Mouse (Mus musculus): Measurements from ENCODE around the gene Ccnc.

The Ccnc gene

DNA sequence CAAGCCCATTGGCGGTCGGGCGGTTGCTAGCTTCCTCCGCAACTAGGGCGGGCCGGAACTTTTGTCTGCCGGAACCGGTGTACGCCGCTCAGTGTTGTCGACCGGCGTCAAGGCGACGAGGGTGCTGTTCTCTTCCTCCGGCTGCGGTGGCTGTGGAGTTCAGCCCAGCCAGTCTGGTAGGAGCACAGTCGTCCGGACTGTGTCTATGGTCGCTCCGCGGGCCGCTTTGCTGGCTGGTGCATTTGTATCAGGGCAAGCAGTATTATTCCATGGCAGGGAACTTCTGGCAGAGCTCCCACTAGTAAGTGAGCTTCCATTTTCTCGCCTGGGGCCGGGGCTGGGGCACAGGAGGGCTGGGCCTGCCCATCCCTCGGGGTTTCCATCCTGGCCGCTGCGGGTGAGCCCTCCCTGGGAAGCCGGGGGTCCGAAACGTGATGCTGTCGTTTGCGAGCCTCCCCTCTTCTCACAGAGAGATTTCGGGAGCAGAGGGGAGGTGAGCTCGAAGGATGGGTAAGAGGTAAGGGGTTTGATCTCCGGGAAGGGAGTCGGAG is at the start of gene Ccnc:
Gene Ccnc (plus strand): TSS at position 87 of the 551 bp plus-strand sequence.
- DNase-seq (ENCODE audit: low read depth, low spot score), result peak; percentile 94

DNA sequence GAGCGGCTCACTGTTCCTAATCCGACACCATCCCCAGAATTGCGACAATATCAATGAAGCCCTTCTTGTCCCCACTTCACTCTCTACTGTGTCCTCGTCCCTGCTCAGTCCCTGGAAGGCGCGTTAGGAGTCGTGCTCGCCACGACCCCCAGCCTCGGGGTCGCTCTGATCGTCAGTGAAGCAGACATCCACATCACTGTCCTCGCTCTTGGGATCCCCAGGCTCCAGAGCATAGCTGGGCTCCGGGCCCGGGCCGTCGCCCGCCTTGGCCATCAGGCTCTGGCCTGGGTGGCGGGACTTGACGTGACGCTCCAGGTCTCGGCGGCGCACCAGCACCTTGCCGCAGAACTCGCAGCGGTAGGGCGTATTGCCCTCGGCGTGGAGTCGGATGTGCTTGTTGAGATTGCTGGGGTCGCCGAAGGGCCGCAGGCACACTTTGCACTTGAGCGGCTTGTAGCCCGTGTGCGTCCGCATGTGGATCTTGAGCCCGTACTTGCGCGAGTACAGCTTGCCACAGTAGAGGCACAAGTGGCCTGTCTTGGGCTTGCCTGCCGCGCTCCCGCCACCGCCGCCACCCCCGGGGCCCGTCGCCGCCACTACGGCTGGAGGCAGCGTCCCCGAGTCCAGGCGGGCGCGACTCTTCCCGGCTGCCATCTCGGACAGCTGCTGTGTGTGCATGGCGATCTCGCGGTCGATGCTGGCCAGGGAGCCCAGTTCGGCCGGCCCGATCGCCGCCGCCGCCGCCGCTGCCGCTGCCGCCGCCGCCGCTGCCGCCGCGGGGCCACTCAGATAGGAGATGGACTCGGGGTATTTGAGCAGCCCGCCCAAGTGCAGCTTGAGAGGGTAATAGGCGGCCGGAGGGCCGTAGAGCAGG is 49.2 kb upstream of the Ccnc start:
- DNase-seq (ENCODE audit: low read depth, low spot score), result no peak

DNA sequence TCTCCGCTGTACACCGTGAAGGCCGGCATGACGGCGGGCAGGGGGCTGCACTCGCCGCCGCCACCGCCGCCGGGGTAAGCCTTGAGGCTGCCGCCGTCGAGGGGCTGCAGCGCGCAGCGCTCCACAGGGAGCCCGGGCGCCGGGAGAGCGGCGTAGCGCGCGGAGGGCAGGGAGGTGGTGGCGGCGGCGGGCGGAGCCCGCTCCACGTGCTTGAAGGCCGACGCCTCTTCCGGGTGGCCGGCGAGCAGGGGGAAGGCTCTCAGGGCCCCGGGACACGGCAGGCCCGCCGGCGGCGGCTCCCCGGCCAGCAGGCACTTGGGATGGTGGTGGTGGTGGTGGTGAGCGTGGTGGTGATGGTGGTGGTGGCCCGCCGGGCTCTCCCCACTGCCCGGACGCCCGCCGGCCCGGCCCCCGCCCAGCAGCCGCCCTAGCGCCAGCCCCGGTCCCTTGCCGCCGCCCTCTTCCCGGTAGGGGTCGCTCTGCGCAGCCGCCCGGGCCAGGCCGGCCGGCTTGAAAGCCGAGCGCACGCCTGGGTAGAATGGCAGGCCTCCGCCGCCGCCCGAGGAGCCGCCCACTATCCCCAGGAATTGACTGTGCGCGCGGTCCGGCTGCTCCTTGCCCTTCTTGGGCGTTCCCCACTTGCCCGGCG is 48.4 kb upstream of the Ccnc start:
- no peak for DNase-seq (ENCODE audit: low read depth, low spot score)

DNA sequence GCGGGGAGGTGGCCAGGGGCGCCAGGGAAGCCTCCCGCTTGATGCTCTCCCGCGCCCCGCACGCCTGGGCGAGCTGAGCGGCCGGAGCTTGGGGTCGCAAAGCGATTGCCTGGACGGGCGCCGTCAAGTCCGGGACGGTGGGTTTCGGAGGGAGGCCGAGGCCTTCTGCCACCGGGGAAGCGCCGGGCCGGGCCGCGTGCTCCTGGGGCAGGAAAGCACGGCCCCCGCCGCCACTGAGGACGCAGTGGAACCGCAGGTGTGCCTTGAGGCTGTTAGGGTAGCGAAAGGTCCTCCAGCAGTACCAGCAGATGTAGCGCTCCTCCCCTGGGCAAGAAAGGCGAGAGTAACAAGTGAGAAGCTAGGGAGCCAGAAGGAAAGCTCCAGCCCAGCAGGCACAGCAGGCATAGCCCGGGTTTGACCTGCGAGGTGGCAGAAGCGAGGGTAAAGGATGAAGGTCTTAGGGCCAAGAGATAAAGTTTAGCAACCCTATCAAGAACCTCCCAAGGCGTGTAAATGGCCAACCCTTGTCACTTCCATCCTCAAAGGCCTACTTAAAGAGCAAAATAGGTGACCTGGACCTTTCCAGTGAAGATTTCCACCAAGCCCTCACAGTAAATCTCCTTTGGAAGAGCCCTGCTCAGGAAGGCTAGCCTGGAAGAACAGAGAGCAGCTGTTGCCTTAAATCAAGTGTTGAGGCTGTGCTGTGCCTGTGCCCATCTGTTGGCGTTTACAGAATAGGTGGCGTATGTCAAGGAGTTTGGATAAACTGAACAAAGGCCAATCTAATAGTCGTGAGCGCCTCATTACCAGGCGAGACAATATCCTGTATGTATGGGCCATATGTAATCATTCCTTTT is 47.6 kb upstream of the Ccnc start:
- DNase-seq (ENCODE audit: low read depth, low spot score), result no peak

DNA sequence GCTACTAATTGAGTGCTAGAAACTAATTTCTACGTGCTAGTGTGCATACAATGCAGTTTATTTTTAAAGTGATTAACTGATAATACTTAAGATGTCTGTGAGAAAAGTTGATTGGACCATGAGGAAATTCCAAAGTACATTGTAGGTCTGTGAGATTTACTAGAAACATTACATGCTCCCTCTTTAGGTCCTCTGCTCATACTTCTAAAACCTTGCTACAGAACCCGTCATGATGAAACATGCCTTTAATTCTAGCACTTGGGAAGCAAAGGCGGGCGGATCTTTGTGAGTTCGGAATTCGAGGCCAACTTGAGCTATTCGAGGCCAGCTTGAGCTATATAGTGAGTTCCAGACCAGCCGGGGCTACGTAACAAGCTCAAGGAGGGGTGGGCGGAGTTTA is 46.5 kb upstream of the Ccnc start:
- no peak for DNase-seq (ENCODE audit: low read depth, low spot score)

DNA sequence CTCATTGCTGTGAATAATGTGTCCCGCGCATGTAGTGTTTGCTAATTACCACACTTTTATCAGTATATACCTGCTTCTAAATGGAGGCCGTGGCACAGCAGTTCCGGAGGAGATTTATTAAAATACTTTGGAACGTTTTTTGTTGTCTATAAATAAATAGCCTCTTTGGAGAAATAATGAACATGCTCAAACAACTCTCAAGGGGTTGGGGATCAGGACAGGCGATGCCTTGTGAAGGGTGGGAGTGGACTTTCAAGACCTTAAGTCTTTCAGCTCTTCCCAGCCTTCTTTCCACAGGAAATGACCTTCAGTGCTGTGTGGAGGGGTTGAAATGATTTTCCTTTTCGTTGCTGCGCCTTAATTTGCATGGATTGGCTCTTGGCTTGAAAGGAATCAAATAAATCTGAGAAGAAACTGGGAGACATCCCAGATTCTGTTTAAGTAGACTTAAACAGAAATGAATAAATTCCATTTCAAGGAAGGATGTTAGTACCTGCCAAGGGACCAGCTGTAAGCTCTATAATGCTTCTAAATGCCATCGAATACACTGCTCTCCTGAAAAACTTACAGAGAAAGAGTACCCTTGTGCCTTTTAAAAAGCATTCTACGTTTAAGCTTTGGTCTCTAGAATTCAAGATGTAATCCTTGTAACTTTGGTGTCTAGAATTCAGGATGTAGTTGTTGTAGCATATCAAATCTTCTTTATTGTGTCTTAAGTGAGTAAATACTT is 44.9 kb upstream of the Ccnc start:
- DNase-seq (ENCODE audit: low read depth, low spot score), result no peak

DNA sequence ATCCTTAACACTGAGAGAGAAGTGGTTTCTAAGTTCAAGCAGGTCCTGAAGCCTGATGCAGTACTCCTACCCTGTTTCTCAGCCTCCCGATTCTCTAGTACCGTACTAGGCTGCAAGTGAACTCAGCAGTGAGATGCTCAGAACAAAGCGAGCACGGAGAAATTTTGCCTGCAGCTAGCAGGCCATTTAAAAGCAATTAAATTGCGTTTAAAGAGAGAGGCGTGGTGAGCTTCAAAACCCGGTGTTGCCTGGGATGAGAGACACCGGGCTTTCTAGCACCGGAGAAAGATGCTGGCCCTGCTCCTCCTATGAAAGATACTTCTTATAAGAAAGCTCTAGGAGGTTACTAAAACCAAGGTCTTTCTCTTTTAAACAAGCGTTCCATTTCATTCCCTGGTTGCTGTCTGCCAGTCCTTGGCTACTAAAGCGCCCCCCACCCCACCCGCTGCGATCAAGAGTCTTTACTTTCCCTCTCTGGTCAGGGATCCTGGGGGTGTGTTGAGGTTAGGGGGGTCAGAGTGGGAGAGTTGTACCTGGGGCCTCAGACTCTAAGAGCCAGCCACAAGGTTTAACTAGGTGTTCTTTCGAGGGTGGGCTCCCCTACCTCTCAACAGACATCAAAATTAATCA is 43.0 kb upstream of the Ccnc start:
- DNase-seq (ENCODE audit: low read depth, low spot score), result no peak

DNA sequence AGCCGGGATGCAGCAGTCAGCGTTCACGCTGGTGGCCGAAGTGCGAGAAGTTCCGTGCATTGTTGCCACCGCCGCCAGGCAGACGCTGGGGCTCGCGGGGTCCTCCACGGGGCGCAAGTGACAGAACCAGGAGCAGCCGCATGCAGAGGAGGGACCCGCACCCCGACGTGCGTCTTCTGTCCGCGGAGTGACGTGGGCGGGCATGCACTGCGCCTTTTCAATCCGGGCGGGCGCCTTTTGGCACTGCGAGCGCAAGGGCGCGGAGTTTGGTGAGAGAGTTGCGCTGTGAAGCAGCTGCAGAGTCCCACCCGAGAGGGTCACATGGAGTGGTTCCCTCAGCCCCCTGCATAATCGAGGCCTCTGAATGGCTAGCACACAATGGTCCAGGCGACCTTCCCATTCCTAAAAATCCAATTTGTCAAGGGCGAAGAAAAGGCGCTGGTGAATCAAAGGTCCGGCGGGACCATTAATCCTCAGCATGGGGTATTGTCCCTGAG is 41.9 kb upstream of the Ccnc start, which contains the start of gene Prdm13:
Gene Prdm13 (minus strand): TSS at position 369 of the 497 bp plus-strand sequence.
- no peak for DNase-seq (ENCODE audit: low read depth, low spot score)

DNA sequence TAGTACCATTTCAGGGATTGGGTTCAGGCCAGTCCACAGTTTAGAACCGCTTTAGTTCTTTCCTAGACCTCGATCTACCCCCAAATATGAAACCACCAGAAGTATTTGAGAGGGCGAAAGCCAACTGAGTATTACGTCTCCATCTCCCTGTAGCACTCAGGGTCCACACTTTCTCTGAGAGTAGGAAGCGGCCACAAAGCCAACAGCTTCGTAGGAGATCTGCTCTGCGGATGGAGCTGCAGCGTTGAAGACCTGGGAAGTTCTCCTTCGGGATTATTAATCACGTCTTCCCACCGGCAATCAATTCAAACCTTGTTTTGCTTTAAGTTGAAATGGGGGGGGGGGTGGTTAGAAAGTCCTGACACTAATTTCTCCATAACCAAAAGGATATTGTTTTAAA is 41.1 kb upstream of the Ccnc start:
- no peak for DNase-seq (ENCODE audit: low read depth, low spot score)

DNA sequence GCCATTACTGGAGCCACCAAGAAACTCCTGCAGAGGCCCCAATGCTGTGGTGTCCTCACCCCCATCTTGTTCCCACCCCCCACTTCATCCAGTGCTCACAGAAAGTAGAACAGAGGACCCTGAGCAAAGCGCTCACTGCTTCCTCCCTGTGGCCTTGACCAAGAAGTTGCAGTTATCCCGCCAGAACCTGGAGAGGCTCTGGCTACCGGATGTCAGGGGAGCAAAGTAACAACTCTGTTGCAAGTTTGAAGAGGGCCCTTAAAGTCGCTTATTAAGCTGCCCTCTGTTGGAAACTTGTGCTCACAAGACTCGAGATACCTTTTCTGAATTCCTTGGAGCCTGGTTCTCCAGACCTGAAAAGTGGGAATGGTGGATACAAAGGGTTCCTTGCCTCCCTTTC is 40.6 kb upstream of the Ccnc start:
- no peak for DNase-seq (ENCODE audit: low read depth, low spot score)

DNA sequence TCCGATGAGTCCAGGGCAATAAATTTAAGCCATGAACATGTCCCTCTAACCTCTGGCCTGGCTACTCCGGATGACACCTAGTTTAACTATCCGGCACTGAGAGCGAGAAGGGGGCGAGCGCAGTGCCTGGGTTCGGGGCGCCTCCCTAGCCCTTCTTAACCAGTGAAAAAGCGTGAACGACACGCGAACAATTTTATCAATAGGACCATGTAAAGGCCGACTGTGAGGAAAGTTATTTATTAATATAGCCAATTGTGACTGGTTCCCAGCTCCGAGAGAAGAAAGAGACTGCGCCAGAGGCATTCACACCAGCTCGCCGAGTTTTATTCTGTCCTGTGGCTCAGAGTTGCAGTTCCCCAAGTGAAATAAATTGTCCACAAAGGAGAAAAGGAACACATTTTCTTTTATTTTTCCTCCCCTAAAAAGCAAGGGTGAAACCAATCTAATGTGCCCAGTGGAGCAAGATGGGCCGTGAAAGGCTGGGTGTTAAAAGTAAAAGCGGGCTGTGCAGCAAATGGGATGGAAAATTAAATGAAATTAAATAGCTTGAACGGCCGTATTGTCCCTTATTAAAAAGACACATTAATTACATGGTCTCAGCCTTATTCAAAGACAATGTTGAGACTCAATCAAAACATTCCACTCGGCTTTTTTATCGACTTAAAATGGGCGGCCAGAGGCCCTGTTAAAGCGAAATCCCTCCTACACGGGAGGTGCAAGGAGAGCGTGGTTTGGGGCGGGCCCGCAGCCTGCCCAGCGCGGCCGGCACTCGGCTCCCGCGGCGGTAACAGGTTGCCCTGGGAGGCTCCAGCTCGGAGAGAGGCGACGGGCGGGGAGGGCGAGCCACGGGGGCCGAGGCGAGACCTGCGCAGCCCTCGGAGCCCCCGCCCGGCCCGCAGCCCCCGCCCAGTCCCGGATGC is 39.5 kb upstream of the Ccnc start:
- no peak for DNase-seq (ENCODE audit: low read depth, low spot score)

DNA sequence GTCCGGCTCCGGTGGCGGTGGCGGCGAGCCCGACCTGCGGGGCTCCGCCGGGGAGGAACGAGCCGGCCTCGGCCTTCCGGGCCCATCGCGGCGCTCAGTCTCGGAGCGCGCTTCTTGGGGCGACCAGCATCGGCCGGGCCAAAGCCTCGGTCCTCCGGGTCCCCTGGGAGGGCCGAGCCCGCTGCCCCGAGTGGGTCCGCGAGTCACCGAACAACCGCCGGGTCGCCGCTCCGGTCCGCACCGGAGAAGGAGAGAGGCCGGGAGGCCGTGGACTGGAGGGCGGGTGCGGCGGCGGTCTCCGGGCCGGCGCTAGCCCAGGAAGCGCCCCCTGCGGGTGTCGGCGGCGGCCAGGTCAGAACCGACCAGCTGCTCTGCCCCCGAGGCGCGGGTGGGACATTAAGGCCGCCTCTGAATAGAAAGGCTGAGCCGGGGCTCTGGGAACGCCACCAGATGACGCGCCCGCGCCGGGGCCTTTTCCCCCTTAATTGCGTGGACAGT is 38.7 kb upstream of the Ccnc start:
- DNase-seq (ENCODE audit: low read depth, low spot score), result no peak

DNA sequence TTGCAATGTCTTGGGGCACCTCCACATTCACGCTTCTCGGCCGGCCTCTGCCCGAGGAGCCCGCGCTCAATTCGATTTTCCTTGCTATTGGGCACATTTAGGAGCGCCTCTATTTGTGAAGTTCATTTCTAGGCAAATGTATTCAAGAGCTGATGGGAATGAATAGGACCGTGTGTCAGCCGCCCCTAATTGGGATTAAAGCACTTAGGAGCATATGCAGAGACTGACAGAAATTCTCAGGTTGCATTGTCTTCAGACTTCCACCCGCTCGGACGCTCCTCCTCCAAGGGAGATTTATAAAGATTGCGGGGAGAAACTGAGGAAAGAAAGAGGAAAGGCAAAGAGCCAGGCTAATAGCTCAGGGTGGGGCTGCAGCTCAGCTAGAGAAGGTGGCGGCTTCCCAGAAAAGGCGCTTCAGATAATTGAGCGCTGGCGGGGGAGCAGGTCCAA is 38.0 kb upstream of the Ccnc start:
- no peak for DNase-seq (ENCODE audit: low read depth, low spot score)

DNA sequence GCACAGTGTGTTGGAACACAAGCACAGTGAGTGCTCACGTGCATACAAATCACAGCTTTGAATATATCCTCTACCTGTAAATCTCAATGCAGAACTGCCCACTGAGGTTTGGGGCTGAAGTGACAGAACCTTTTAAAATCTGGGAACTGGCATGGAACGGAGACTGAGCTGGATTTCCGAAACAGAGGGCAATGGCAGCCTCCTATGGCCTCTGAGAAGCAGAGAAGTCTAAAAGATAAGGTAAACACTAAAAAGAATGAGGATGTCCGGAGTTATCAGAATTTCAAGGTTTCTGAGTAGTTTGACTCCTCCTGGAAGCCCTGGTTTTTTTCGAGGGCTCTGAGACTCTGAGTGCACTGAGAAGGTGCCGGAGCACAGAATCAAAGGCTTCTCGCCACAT is 37.3 kb upstream of the Ccnc start:
- no peak for DNase-seq (ENCODE audit: low read depth, low spot score)

DNA sequence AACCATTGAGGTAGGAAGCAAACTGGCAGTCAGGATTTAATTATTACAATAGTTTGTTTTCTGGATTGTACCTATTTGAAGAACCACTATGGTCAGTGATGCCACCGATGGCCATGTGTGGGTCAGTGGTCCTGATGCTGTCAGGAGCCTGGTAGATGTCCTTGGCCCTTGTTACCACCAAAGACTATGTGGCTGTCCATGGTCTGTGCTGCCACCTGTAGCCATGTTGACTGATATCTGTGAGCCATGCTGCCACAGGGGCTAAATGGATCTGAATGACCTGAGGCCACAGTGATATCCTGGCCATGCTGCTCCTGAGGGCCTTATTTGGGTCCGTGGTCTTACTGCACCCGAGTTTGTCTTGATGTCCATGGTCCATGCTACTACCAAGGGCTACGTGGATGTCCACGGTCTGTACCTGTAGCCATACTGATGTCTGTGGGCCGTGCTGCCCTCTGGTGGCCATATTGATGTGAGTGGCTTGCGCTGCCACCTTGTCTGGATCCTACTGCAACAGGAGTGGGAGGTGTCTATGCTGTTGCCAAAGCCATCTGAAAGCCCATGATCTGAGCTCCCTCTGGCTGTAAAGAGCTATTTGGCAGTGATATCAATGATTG is 31.8 kb upstream of the Ccnc start:
- peak; percentile 46 for DNase-seq (ENCODE audit: low read depth, low spot score)

DNA sequence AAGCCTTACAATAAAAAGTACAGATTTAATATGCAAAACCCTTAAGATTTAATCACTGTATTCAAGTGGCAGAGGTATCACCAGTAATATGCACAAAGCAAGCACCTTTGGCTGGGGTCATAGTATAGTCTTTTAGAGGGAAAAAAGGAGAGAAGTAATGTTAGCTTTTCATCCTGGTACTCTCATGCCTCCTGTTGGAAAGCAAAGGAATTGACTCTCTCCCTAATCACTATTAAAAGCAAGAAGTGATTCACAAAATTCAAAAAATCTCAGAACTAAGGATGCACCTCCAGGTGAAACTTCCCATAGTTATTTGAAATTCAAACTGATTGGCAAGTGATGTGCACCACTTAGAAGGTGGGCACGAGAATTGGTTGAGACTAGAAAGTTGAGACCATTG is 22.5 kb upstream of the Ccnc start:
- no peak for DNase-seq (ENCODE audit: low read depth, low spot score)

DNA sequence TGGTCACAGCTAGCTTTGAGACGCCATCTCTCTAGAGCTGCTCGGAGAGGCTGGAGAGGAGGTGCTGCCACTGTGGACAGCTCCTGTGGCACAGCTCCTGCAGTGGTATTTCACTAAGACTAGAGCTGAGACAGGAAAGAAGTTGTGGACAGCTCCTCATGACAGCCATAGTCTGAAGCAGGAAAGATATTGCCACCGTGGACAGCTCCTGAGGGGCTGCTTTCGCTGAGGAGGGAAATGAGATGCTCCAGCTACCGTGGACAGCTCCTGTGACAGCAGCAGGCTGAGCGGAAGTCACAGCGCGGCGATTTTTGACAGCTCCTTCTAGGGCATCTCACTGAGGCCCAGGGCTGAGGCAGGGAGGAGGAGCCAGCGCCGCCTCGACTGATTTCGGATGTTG is 15.4 kb upstream of the Ccnc start:
- peak; percentile 94 for DNase-seq (ENCODE audit: low read depth, low spot score)

DNA sequence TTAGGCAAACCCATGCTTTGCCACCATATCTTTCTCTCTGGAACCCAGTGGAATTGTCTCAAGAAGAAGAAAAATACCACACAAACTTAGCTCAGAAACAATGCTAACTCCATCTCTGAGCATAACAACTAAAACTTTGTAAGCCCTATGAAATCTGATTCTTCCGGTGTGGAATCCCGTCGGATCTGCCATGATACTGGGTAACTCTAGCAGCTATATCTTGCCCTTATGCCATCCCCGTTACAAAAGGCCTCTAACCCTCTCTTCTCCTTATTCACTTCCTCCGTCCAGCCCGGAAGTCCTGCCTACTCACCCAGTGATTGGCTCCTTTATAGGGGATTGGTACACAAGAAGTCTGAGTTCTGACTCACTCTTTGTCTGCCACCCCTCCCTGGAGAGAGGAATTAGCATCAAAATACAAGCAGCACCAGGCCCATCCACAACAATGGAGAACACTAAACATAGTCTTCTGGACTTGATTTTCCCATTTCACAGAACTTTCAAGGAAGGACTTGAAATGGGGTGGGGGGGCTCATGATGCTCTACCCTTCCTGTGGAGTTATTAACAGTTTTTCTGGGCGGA is 4.7 kb upstream of the Ccnc start:
- DNase-seq (ENCODE audit: low read depth, low spot score), result peak; percentile 57
